Mouse (Mus musculus) heart, postnatal 0 days (tissue): ENCODE measurements at regions not wholly inside any gene's neighbourhood (a gene's known extent, or its start where the extent isn't known, plus 50 kb on each side); places are given as distances from the start of the nearest gene placed in this dataset.

Experiments
- CTCF ChIP-seq: IDR thresholded peaks from 2 replicates; pipeline ENCODE4 v1.5.1; 2016; ENCODE audit warnings: antibody characterized with exemption, control low read depth, low read depth
- EP300 ChIP-seq: IDR thresholded peaks from 2 replicates; pipeline ENCODE4 v1.6.1; 2016; ENCODE audit warnings: antibody characterized with exemption, low read depth

GRCm38 (mm10) chr7:134497870-134498269, 112.4 kb upstream of the D7Ertd443e start:
- TF ChIP-seq CTCF (no peak), EP300 (no peak)
